Mouse (Mus musculus) heart, embryonic 11.5 days (tissue): ENCODE data around the gene Cnnm4. TPM values are rescaled to one million over a fixed set of nuclear protein-coding genes. Genes with fewer than 3 reads are reported as not detected.
A peak's percentile ranks its signal among the peaks of the same experiment; 100 is the strongest.

Experiments used
- ATAC-seq: fragments of 200-750 bp; cut with Nextera tagmentation; replicated peaks from 2 replicates; pipeline ENCODE4 v1.8.0; 2017; ENCODE audit warnings: moderate library complexity; ENCODE audit not compliant: insufficient number of reproducible peaks, low FRiP score, low TSS enrichment
- H3K27ac ChIP-seq: fragments of 300-500 bp; sonication (generic); 2 replicates; pipeline ENCODE4 v1.5.1; 2014; ENCODE audit warnings: mild to moderate bottlenecking, low read depth, low read length
- H3K27me3 ChIP-seq: fragments of 300-500 bp; sonication (generic); 2 replicates; pipeline ENCODE4 v1.6.1; 2014; ENCODE audit warnings: mild to moderate bottlenecking, low read length, mixed read lengths; ENCODE audit not compliant: control insufficient read depth, insufficient read depth
- H3K36me3 ChIP-seq: fragments of 300-500 bp; sonication (generic); 2 replicates; pipeline ENCODE4 v1.6.1; 2014; ENCODE audit warnings: mild to moderate bottlenecking, low read length, moderate library complexity, mixed read lengths; ENCODE audit not compliant: control insufficient read depth, insufficient read depth
- H3K4me1 ChIP-seq: fragments of 300-500 bp; sonication (generic); 2 replicates; pipeline ENCODE4 v1.6.1; 2014; ENCODE audit warnings: low read length; ENCODE audit not compliant: control insufficient read depth, insufficient read depth
- H3K4me2 ChIP-seq: fragments of 300-500 bp; sonication (generic); 2 replicates; pipeline ENCODE4 v1.6.1; 2014; ENCODE audit warnings: mild to moderate bottlenecking, moderate library complexity
- H3K4me3 ChIP-seq: fragments of 300-500 bp; sonication (generic); 2 replicates; pipeline ENCODE4 v1.5.1; 2014; ENCODE audit warnings: low read depth, low read length
- H3K9ac ChIP-seq: fragments of 300-500 bp; sonication (generic); 2 replicates; pipeline ENCODE4 v1.6.1; 2014; ENCODE audit warnings: mild to moderate bottlenecking, low read depth, low read length, moderate library complexity
- H3K9me3 ChIP-seq: fragments of 300-500 bp; sonication (generic); replicated peaks from 2 replicates; pipeline ENCODE4 v1.6.1; 2016; ENCODE audit warnings: low read length; ENCODE audit not compliant: control insufficient read depth
- whole genome bisulfite sequencing: fragments of 180-500 bp; shearing (Covaris S2); extraction: QIAGEN DNeasy Blood & Tissue Kit; methylation state at CpG from one replicate; pipeline ENCODE4 v1.1.7; 2014; ENCODE audit not compliant: insufficient replicate concordance; 5-methylcytosine and 5-hydroxymethylcytosine counted together
- polyA plus RNA-seq: library from polyadenylated mRNA; unstranded; fragments of >200 nt; fragmentation: Nextera tagmentation; extraction: Ambion mirVana; gene quantifications from 2 replicates; pipeline ENCODE4 v1.2.1, GENCODE M21; 2014

The Cnnm4 gene
- polyA plus RNA-seq, result 6.6 and 6.9 TPM in 2 replicates

DNA sequence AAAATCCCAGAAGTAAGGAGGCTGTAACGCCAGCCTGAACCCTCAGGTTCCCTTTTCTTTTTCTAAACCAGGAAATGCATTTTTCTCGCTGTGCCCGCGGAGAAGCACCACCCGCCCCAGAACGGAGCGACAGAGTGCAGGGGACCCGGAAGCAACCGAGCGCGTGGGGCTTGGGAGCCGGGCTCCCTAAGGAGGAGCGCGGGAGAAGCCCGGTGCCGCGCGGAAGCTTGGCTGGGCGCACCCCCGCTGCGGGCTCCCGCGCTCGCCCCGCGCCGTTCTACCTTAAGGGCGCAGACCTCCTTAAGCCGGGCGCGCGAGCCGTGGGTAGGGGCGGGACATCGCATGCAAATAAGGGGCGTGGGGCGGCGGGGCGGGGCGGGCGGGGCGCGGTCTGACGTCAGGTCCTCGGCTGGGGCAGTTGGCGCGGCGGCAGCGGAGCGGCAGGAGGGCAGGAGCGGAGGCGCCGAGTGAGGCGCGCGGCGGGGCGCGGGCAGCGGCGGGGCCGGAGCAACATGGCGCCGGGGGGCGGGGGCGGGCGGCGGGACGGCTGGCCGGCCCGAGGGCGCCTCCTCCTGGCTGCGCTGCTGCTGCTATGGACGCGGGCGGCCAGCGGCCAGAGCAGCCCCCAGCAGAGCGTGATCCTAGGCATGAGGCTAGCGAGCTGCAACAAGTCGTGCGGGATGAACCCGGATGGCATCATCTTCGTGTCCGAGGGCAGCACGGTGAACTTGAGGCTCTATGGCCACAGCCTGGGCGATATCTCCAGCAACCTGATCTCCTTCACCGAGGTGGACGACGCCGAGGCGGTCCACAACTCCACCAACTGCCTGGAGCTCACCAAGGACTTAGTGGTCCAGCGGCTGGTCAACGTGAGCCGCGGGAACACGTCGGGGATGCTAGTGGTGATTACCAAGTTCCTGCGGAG is at the start of gene Cnnm4:
TSS of gene Cnnm4 (plus strand) at position 440 of the 925 bp plus-strand sequence.
- peak within 1 kb of the TSS; percentile 68 for H3K9ac ChIP-seq
- under 1% methylated on average over 60 of the region's 98 CpGs for WGBS
- H3K9me3 ChIP-seq, result no peaks in the 10 kb centered on the region
- H3K4me1 ChIP-seq, result peaks cover 24% of the 10 kb centered on the region
- H3K4me3 ChIP-seq, result peak within 1 kb of the TSS; percentile 61
- no peaks in the 10 kb centered on the region for H3K36me3 ChIP-seq
- peak within 1 kb of the TSS; percentile 66; the same call in 1 of the 2 replicates for H3K27ac ChIP-seq
- no peaks in the 10 kb centered on the region for H3K27me3 ChIP-seq
- ATAC-seq, result peak; percentile 93
- peak within 1 kb of the TSS; percentile 89 for H3K4me2 ChIP-seq

DNA sequence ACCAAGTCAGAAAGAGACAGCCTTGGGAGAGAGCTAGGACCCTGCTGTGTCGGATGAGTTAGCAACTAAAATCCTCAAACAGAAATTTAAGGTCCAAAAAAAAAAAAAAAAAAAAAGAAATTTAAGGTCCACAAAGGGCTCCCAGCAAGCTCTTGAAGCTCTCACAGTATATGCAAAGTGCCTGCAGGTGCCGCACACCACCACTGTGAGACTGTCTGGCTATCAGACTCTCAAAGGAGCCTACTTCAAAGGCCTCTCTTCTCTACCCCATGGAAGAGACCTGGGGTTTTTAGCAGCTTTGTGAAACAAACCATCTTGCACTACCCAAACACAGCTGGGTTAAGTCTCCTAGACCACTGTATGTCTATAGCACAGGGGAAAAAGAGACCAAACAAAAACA is 41.9 kb upstream of the Cnnm4 start:
- H3K36me3 ChIP-seq, result peaks cover 23% of the 10 kb centered on the region
- no peaks in the 10 kb centered on the region for H3K4me1 ChIP-seq
- H3K9ac ChIP-seq, result no peak overlapping the region
- H3K27me3 ChIP-seq, result no peaks in the 10 kb centered on the region
- no peak for ATAC-seq
- no peak overlapping the region for H3K4me2 ChIP-seq
- no peak overlapping the region for H3K4me3 ChIP-seq
- H3K27ac ChIP-seq, result no peak overlapping the region
- WGBS, result 93% methylated on average over 2 of the region's 2 CpGs
- no peaks in the 10 kb centered on the region for H3K9me3 ChIP-seq

DNA sequence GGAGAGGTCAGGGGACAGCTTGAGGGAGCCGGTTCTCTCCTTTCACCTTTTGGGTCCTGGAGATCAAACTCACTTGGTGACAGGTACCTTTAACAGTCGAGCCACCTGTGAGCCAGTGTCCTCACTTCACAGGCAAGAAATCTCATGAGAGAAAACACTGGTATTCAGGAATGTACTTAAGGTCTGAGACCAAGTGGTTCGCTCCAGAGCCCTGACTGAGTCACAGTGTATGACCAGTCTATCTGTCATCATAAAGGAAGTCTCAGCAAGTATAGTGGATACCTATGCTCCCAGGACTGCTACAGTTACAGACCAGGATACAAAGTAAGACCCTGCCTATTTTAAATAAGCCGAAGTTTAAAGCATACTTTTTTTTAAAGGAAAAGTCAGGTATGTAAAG is 38.4 kb upstream of the Cnnm4 start:
- no peak overlapping the region for H3K27ac ChIP-seq

DNA sequence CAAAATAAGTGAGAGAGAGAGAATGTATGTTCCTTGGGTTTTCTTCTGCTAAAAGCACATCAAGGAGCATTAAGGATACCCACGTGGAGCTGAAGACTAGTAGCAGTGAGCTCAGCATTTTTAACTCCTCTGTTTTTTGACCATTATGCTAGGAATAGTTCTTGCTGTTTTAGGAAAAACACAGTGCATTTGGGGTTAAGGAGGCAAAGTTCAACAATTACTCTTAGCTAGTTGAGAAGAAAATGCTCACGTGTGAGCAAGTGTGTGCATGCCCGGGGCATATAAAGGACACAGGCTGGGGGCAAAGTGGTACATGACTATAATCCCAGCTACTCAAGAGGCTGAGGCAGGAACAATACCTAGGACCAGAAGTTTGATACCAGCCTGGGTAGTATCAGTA is 37.8 kb upstream of the Cnnm4 start:
- H3K4me3 ChIP-seq, result no peak overlapping the region
- H3K4me2 ChIP-seq, result no peak overlapping the region
- H3K9me3 ChIP-seq, result no peaks in the 10 kb centered on the region
- H3K36me3 ChIP-seq, result peaks cover 32% of the 10 kb centered on the region
- 89% methylated on average over 3 of the region's 3 CpGs for WGBS
- H3K9ac ChIP-seq, result no peak overlapping the region
- no peaks in the 10 kb centered on the region for H3K4me1 ChIP-seq
- no peak for ATAC-seq
- H3K27me3 ChIP-seq, result no peaks in the 10 kb centered on the region
- no peak overlapping the region for H3K27ac ChIP-seq

More for the DNA sequence above, 38.4 kb upstream of the Cnnm4 start:
- H3K4me1 ChIP-seq, result no peaks in the 10 kb centered on the region
- no peaks in the 10 kb centered on the region for H3K9me3 ChIP-seq
- H3K27me3 ChIP-seq, result no peaks in the 10 kb centered on the region
- no peak for ATAC-seq
- WGBS, result 74% methylated on average over 4 of the region's 4 CpGs
- H3K4me3 ChIP-seq, result no peak overlapping the region
- no peak overlapping the region for H3K4me2 ChIP-seq
- no peak overlapping the region for H3K9ac ChIP-seq
- peaks cover 32% of the 10 kb centered on the region for H3K36me3 ChIP-seq

DNA sequence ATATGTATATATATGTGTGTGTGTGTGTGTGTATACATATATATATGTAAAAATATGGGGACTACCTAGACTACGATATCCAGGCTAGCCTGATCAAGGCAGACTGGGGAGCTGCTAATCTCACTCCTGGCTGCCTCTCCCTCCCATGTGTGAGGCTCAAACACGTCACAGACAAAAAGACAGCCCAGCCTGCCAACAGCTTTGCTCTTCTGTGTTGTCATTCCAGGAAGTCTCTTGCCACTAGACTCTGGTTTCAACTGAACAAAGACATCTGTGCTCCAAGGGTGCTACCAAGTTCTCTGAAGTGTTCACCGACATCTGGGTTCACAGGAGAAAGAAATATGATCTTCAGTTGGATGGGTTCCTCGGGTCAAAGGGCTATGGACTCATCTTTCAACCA is 36.3 kb upstream of the Cnnm4 start:
- no peak overlapping the region for H3K27ac ChIP-seq
- H3K4me3 ChIP-seq, result no peak overlapping the region
- H3K27me3 ChIP-seq, result no peaks in the 10 kb centered on the region
- no peak for ATAC-seq
- H3K4me2 ChIP-seq, result no peak overlapping the region
- H3K36me3 ChIP-seq, result peaks cover 37% of the 10 kb centered on the region
- no peaks in the 10 kb centered on the region for H3K4me1 ChIP-seq
- H3K9me3 ChIP-seq, result no peaks in the 10 kb centered on the region
- H3K9ac ChIP-seq, result no peak overlapping the region
- 67% methylated on average over 4 of the region's 4 CpGs for WGBS

DNA sequence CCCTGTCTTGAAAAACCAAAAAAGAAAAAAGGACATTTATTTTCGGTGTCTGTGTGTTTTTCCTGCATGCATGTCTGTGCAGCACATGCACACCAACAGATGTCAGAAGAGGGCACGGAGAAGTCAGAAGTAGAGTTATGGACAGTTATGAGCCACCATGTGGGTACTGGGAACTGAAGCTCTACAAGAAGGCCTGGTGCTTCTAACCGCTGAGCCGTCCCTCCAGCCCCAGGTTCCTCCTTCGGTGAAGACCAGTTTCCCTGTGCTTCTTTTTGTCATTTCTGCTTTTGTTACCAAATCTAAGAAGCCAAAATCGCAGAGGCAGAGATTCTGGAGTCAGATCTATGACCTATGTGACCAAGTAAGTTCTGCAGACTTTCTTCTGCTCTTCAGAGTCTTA is 34.9 kb upstream of the Cnnm4 start:
- no peaks in the 10 kb centered on the region for H3K27me3 ChIP-seq
- no peak for ATAC-seq
- H3K4me2 ChIP-seq, result no peak overlapping the region
- H3K4me3 ChIP-seq, result no peak overlapping the region
- H3K36me3 ChIP-seq, result peaks cover 40% of the 10 kb centered on the region
- H3K9me3 ChIP-seq, result no peaks in the 10 kb centered on the region
- no peak overlapping the region for H3K27ac ChIP-seq
- 92% methylated on average over 6 of the region's 6 CpGs for WGBS
- no peaks in the 10 kb centered on the region for H3K4me1 ChIP-seq
- no peak overlapping the region for H3K9ac ChIP-seq

DNA sequence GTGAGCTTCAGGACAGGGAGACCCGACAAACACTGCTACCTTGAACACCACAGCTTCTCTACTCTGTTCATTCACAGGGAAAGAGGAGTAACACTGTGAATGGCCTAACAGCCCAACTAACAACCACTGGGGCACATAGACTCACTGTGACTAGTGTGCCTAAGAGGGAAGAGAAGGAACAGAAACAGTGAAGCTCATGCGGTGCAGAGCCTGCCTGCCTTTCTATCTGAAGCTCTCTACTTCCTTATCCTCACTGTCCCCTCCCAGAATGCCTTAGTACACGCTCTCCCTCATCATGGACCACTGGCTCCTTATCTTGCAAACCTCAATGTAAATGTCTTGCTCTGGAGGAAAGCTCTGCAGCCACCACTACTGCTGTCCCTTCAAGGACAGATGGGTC is 34.2 kb upstream of the Cnnm4 start:
- H3K4me1 ChIP-seq, result no peaks in the 10 kb centered on the region
- no peak overlapping the region for H3K9ac ChIP-seq
- H3K4me3 ChIP-seq, result no peak overlapping the region
- H3K4me2 ChIP-seq, result no peak overlapping the region
- no peak for ATAC-seq
- H3K27ac ChIP-seq, result no peak overlapping the region
- no peaks in the 10 kb centered on the region for H3K9me3 ChIP-seq
- WGBS, result 83% methylated on average over 3 of the region's 3 CpGs
- peaks cover 43% of the 10 kb centered on the region for H3K36me3 ChIP-seq
- no peaks in the 10 kb centered on the region for H3K27me3 ChIP-seq

DNA sequence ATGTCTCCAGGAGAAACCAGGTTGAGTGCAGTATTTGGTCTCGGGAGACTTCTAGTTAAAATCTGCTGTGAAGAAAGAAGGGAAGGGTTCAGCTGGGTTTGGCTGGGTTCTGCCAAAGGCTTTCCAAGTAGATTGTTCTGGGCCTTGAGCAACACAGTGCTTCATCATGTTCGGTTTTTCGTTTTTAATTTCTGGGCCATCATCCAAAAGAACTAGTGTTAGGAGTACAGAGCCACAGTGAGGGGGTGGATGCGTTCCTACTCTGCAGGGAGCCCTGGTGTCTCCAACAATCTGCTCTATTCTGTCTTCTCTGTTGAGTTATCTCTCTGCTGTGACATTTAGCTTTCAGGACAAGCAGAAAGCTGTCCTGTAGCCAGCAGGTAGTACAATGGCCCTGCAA is 30.3 kb upstream of the Cnnm4 start:
- Histone ChIP-seq H3K4me2 (no peak overlapping the region), H3K4me1 (0 out of 2 replicates have a peak, but pooled peaks cover 4% of the 10 kb centered on the region), H3K36me3 (peaks cover 27% of the 10 kb centered on the region), H3K27ac (no peak overlapping the region), H3K27me3 (no peaks in the 10 kb centered on the region), H3K4me3 (no peak overlapping the region), H3K9me3 (no peaks in the 10 kb centered on the region), H3K9ac (no peak overlapping the region)
- 92% methylated on average over 4 of the region's 4 CpGs for WGBS
- ATAC-seq, result no peak
